Mouse (Mus musculus): ENCODE data around the gene 6030452D12Rik.

Gene 6030452D12Rik

GRCm38 (mm10) chr8:106518763-106519162, 18.4 kb downstream of the 6030452D12Rik start:
- DNase-seq (ENCODE audit: low spot score): no peak

DNA sequence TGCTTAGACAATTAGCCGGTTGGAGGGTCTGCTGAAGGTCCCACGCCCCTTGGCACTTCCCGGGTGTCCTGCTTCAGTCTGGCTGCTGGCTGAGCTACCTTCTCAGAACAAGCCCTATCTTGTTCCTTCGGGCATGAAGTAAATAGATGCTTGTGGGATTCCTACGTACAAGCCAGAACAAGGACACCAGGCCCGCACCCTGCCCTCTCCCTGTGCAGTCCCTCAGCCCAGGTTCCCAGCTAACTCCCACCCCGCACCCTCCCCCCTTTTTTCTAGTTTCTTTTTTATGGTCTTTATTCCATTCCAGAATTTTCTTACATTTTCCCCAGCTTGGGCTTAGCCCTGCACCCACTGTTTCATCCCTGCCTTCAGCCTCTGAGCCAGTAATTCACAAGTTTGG, 20.3 kb downstream of the 6030452D12Rik start:
- DNase-seq (ENCODE audit: low spot score): no peak

DNA sequence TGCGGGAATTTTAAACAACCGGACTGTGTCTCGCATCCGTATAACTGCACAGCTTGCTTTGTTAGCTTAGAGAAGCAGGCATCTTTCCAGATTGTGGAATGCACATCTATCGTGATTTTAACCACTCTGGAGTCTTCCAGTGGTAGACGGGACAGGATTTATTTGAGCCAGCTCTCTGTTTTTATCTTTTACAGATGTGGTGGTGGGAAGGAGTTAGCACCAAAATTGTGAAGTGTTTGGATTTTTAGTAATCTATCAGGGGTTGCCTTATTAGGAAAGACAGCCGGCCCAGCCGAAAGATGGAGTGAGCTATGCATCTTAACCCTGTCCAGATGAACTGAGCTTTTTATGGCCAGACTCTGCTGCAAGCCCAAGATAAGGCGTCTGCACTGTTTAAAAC, 21.5 kb downstream of the 6030452D12Rik start:
- no peak for DNase-seq (ENCODE audit: low spot score)

- no peak for DNase-seq (ENCODE audit: low spot score)
These were observed 26.4 kb downstream of the 6030452D12Rik start for GRCm38 (mm10) chr8:106526725-106527124.

GRCm38 (mm10) chr8:106527241-106528036, 27.1 kb downstream of the 6030452D12Rik start:
- DNase-seq (ENCODE audit: low spot score): no peak

- no peak for DNase-seq (ENCODE audit: low spot score)
These were observed 28.4 kb downstream of the 6030452D12Rik start for GRCm38 (mm10) chr8:106528596-106529249.

GRCm38 (mm10) chr8:106529885-106530482, 29.7 kb downstream of the 6030452D12Rik start:
- DNase-seq (ENCODE audit: low spot score): no peak

DNA sequence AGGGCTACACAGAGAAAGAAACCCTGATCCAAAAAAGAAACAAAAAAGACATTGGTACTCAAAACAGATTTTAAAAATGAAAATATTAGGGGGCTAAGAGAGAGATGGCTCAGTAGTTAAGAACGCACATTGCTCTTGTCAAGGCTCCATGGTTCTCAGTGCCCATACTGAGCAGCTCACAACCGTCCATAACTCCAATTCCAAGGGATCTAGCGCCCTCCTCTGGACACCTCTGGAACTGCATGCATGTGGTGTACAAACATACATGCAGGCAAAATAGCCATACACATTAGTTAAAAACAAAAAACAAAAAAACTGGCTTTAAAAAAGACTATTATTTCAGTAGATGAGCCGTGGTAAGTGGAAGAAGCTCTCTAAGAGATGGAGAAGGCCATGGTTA, 30.2 kb downstream of the 6030452D12Rik start:
- no peak for DNase-seq (ENCODE audit: low spot score)

DNA sequence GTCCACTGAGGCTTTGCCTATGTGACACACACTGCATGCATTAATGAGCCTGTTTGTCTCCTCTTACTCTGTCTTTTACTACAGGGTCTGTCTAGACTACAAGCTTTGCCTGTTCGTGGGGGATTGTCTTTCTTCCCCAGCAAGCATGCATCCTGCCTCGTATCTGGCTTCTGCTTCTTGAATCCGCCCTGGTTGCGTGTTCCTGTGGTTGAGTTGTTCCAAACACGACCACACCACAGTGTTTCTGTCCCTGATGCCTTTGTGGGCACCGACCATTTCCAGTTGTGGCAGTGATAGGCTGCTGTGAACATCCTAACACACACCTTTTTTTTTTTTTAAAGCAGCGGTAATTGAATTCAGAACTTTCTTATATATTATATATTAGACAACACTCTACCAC, 33.4 kb downstream of the 6030452D12Rik start:
- no peak for DNase-seq (ENCODE audit: low spot score)

- peak; percentile 30 for DNase-seq (ENCODE audit: low spot score)
These were observed 34.1 kb downstream of the 6030452D12Rik start for GRCm38 (mm10) chr8:106534449-106534848.

DNA sequence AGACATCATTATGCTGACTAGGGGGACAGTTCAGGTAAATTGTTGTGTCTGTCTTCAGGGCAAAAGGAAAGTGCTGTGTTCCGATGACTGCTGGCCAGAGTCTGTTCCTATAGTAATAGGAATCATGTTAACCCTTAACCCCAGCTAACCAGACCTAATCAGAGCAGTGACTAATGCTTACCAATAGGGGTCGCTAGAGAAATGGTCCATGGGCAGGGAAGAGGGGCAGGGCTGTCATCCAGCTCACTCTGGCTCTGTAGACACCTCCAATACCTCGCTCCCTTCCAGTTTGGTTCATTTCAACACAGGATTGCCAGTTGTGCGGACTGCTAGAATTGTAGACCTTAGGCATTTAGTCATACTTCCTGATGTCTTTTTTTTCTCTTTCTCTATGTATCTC, 35.1 kb downstream of the 6030452D12Rik start:
- DNase-seq (ENCODE audit: low spot score): no peak

GRCm38 (mm10) chr8:106539193-106539592, 38.9 kb downstream of the 6030452D12Rik start:
- no peak for DNase-seq (ENCODE audit: low spot score)

DNA sequence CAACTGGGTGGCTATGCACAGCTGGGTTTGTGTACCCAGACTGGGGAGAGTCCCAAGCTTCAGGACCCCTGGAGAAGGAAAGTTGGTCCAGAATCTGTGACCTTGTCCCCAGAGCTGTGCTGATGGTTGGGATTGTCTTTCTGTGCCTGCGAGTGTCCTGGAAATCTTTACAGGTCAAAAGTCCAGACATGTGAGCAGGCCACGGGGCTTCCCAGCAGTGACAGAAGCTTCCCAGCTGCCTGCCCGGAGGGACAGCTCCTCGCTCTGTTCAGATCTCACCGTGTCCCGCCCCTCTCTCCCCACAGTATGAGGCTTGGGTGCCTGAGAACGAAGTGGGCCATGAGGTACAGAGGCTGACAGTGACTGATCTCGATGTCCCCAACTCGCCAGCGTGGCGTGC, 40.7 kb downstream of the 6030452D12Rik start:
- DNase-seq (ENCODE audit: low spot score): no peak

DNA sequence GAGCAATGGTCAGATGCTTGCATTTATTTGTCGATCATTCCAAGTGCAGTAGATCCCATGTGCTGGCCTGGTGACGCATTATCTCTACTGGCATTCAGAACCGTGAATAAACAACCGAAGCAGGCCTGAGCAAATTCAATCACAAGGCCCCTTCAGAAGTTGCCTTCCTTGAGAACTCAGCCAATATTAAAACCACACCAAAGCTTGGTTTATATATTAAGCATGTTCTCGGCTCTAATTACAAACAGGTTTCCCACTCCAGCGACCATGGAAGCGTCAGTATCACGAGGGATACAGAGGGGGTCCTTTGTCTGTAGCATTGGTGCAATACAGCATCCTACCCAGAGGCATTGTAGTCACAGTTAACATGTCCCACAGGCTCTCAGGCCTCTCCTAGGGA, 42.7 kb downstream of the 6030452D12Rik start:
- no peak for DNase-seq (ENCODE audit: low spot score)

GRCm38 (mm10) chr8:106545149-106545548, 44.8 kb downstream of the 6030452D12Rik start:
- DNase-seq (ENCODE audit: low spot score): no peak

GRCm38 (mm10) chr8:106546746-106547145, 46.4 kb downstream of the 6030452D12Rik start:
- DNase-seq (ENCODE audit: low spot score): no peak

DNA sequence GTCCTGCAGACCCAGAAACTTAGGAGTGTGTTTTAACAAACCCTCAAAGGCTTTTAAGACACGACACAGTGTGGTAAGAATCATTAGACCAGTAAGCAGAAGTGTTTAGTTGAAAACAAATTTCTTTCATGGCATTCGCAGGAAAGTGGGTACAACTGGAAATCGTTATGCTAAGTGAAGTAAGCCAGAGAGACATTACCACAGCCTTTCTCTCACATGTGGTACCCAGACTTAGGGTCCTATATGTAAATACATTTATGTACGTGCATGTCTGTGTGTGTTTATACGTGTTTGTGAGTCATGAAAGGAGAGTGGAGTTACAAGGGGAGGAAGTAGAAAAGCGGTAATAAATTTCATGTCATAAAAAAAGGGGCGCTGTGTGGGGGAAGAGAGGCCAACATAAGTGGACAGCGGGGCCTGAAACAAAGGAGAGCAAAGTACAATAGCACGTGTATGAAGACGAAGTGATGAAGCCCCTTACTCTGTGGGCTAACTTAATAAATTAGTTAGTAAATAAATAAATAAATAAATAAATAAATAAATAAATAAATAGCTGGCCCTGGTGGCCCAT, 48.1 kb downstream of the 6030452D12Rik start:
- no peak for DNase-seq (ENCODE audit: low spot score)

DNA sequence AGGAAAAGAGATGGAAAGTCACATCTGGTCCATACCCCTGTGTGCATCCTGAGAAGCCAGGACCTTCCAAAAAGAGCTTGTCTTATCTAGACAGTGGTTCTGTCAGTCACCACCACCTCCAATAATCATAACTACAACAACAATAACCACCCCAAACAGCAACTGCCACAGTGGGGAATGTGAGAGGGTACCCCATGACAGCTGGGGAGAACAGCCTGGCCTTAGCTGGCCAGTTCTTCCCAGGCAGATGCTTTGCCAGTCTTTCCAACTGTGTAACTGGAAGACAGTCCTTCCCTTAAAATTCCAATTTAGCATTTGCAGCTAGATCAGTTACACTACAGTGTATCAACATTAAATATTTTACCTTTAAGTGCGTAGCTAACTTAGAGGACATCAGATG, 50.6 kb downstream of the 6030452D12Rik start:
- no peak for DNase-seq (ENCODE audit: low spot score)

DNA sequence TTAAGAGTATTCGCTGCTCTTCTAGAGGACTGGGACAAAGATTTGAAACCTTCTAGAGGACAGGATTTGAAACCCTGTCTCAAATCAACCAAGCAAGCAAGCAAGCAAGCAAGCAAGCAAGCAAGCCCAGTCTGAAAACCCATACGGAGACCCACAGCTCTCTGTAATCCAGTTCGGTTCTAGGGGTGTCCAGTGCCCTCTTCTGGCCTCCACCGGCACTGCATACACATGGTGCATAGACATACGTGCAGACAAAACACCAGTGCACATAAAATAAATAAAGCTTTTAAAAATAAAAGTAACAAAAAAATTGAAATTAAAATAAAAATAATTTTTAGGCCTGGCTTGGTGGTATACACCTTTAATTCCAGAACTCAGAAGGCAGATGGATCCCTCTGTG, 53.7 kb downstream of the 6030452D12Rik start:
- DNase-seq (ENCODE audit: low spot score): no peak

DNA sequence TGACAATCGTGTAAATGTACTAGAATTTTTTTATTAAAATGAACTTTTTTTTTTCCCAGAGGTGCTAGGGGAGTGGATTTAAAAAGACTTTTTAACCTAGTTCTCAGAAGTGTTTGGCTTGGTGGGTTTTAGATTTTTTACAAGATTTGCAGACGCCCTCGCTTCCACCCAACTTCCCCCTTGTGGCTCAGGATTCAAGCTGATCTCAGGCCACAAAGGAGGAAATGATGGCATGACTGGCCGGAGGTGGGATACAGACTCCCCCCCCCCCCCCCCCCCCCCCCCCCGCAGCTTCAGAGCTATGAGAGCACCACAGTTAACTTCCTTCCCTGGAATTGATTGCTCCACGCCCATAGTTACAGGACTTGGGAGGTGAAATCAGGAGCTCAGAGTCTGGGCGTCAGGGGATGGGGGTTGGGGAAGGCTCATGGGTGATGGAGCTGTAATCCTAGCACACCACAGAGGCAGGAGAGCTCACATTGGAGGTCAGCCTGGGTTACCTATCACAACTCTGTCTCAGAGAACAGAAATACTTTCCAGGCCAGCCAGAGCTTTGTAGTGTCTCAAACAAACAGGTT, 55.8 kb downstream of the 6030452D12Rik start:
- DNase-seq (ENCODE audit: low spot score): no peak

All from ovary, postnatal 10 days (tissue).